Mouse (Mus musculus) intestine, postnatal 0 days (tissue): ENCODE data around the gene Szt2. TPM values are rescaled to one million over a fixed set of nuclear protein-coding genes. Genes with fewer than 3 reads are reported as not detected.

Experiments used
- ATAC-seq: fragments of 200-750 bp; cut with Nextera tagmentation; 2 replicates; pipeline ENCODE4 v1.8.0; 2017; ENCODE audit warnings: mild to moderate bottlenecking, moderate TSS enrichment, moderate library complexity
- H3K27ac ChIP-seq: fragments of 300-500 bp; sonication (generic); 2 replicates; pipeline ENCODE4 v1.5.1; 2014; ENCODE audit warnings: mild to moderate bottlenecking, low read depth, low read length, moderate library complexity
- H3K27me3 ChIP-seq: fragments of 300-500 bp; sonication (generic); replicated peaks from 2 replicates; pipeline ENCODE4 v1.6.1; 2014; ENCODE audit warnings: low read length, mixed read lengths; ENCODE audit not compliant: control insufficient read depth, insufficient read depth
- H3K36me3 ChIP-seq: fragments of 300-500 bp; sonication (generic); 2 replicates; pipeline ENCODE4 v1.6.1; 2014; ENCODE audit warnings: mild to moderate bottlenecking, moderate library complexity; ENCODE audit not compliant: control insufficient read depth, insufficient read depth
- H3K4me1 ChIP-seq: fragments of 300-500 bp; sonication (generic); replicated peaks from 2 replicates; pipeline ENCODE4 v1.6.1; 2014; ENCODE audit warnings: antibody characterized with exemption, low read length, mixed read lengths; ENCODE audit not compliant: control insufficient read depth, insufficient read depth
- H3K4me2 ChIP-seq: fragments of 300-500 bp; sonication (generic); replicated peaks from 2 replicates; pipeline ENCODE4 v1.6.1; 2014; ENCODE audit warnings: low read depth, mild to moderate bottlenecking, moderate library complexity
- H3K4me3 ChIP-seq: fragments of 300-500 bp; sonication (generic); 2 replicates; pipeline ENCODE4 v1.5.1; 2014; ENCODE audit warnings: low read depth, low read length
- H3K9ac ChIP-seq: fragments of 300-500 bp; sonication (generic); 2 replicates; pipeline ENCODE4 v1.6.1; 2014; ENCODE audit warnings: mild to moderate bottlenecking, low read depth, low read length
- H3K9me3 ChIP-seq: fragments of 300-500 bp; sonication (generic); 2 replicates; pipeline ENCODE4 v1.6.1; 2016; ENCODE audit warnings: mixed run types; ENCODE audit not compliant: control insufficient read depth
- CTCF ChIP-seq: sonication (generic); IDR thresholded peaks from 2 replicates; pipeline ENCODE4 v1.5.1; 2016; ENCODE audit warnings: low read depth, mild to moderate bottlenecking, control low read depth, antibody characterized with exemption, moderate library complexity
- WGBS: fragments of 180-500 bp; shearing (Covaris S2); extraction: QIAGEN DNeasy Blood & Tissue Kit; methylation state at CpG from one replicate; pipeline ENCODE4 v1.1.7; 2014; 5-methylcytosine and 5-hydroxymethylcytosine counted together
- polyA plus RNA-seq: library from polyadenylated mRNA; unstranded; fragments of >200 nt; fragmentation: Nextera tagmentation; extraction: Ambion mirVana; gene quantifications from 2 replicates; pipeline ENCODE4 v1.2.1, GENCODE M21; 2015

Szt2 gene
- polyA plus RNA-seq, 1 experiment from 2014 or later = 2.8 TPM

DNA sequence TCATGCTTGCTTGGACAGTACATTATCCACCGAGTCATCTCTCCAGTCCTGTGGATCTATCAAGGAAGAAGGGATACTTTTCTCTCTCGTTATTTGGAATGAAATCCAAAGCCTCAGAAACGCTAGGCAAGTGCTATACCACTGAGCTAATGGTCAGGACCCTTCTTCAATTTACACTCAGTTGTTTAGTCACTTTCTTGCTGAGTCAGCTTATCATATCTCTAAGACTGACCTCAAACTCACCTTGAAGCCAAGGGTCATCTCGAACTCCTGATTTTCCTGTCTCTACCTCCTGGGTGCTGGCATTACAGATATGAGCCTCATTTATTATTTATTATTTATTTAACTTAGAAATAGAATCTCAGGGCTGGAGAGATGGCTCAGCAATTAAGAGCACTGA, 92.4 kb downstream of the Szt2 start:
- H3K4me1 ChIP-seq = no peaks in the 10 kb centered on the region; the same call in 1 of the 2 replicates
- H3K9me3 ChIP-seq = no peaks in the 10 kb centered on the region
- no peak for TF ChIP-seq CTCF
- no peaks in the 10 kb centered on the region for H3K27me3 ChIP-seq
- no peak overlapping the region for H3K4me3 ChIP-seq
- no peak for ATAC-seq
- H3K9ac ChIP-seq = no peak overlapping the region
- 86% methylated on average over 4 of the region's 4 CpGs for WGBS
- H3K27ac ChIP-seq = no peak overlapping the region
- no peak overlapping the region for H3K4me2 ChIP-seq
- H3K36me3 ChIP-seq = no peaks in the 10 kb centered on the region

DNA sequence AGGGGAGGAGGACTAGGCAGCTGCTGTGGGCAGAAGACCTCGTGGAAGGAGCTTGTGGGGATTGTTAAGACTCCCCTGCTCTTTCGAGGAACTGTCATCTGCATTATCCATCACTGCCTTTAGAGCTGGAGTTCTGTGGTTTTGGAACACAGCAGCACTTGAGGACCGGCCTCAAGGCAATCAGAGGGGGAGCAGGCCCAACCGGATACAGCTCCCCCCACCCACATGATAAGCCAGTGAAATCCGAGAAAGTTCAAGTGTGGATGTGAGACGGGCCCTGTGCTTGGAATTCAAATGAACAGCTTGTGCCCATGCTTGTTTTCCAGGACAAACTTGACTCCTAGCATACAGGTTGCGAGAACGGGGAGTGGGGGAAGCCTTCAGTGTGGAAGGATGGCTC, 93.8 kb downstream of the Szt2 start:
- H3K4me2 ChIP-seq = no peak overlapping the region
- H3K4me3 ChIP-seq = no peak overlapping the region
- no peaks in the 10 kb centered on the region; the same call in 1 of the 2 replicates for H3K4me1 ChIP-seq
- 35% methylated on average over 8 of the region's 8 CpGs for whole genome bisulfite sequencing
- TF ChIP-seq CTCF = no peak
- no peak overlapping the region for H3K27ac ChIP-seq
- ATAC-seq = no peak
- no peaks in the 10 kb centered on the region for H3K27me3 ChIP-seq
- H3K9ac ChIP-seq = no peak overlapping the region
- H3K9me3 ChIP-seq = no peaks in the 10 kb centered on the region
- no peaks in the 10 kb centered on the region for H3K36me3 ChIP-seq

Other genes starting within 250 kb of the Szt2 start
- gene Kdm4a, start 229.2 kb downstream of the Szt2 start, polyA plus RNA-seq = 11.6 and 13.1 TPM in 2 replicates
- gene Ptprf, start 117.9 kb downstream of the Szt2 start, polyA plus RNA-seq = 32.8 and 37.9 TPM in 2 replicates
- 71.8 and 76.0 TPM in 2 replicates for gene Med8, start 64 bp upstream of the Szt2 start, polyA plus RNA-seq
- gene Elovl1, start 18.8 kb upstream of the Szt2 start, polyA plus RNA-seq = 221 and 225 TPM in 2 replicates
- gene Cdc20, start 28.1 kb upstream of the Szt2 start, polyA plus RNA-seq = 37.3 and 42.7 TPM in 2 replicates
- gene Mpl, start 48.2 kb upstream of the Szt2 start, polyA plus RNA-seq = 0.05 and 0.10 TPM in 2 replicates
- gene Tie1, start 80.8 kb upstream of the Szt2 start, polyA plus RNA-seq = 11.3 and 11.9 TPM in 2 replicates
- gene 2610528J11Rik, start 117.7 kb upstream of the Szt2 start, polyA plus RNA-seq = 119 TPM in 2 replicates
- 19.8 and 20.7 TPM in 2 replicates for gene Tmem125, start 134.8 kb upstream of the Szt2 start, polyA plus RNA-seq
- gene Cfap57, start 211.5 kb upstream of the Szt2 start, polyA plus RNA-seq = 0.29 and 0.42 TPM in 2 replicates
- 76.2 and 79.9 TPM in 2 replicates for gene Ebna1bp2, start 211.5 kb upstream of the Szt2 start, polyA plus RNA-seq
- not detected in 2 replicates for gene Olfr62, start 249.7 kb upstream of the Szt2 start, polyA plus RNA-seq